Mouse (Mus musculus): ENCODE measurements around the gene Lrig1.
A peak's percentile ranks its signal among the peaks of the same experiment; 100 is the strongest.

Gene Lrig1

GRCm38 (mm10) chr6:94669370-94669769 is 30.6 kb downstream of the Lrig1 start:
- no peak for DNase-seq

GRCm38 (mm10) chr6:94668204-94668863 is 31.6 kb downstream of the Lrig1 start:
- DNase-seq: no peak

GRCm38 (mm10) chr6:94667131-94667530 is 32.8 kb downstream of the Lrig1 start:
- DNase-seq: no peak

- DNase-seq: no peak
Measured at GRCm38 (mm10) chr6:94666432-94667119, 33.4 kb downstream of the Lrig1 start.

- no peak for DNase-seq
Measured at GRCm38 (mm10) chr6:94665677-94666076, 34.3 kb downstream of the Lrig1 start.

- DNase-seq: no peak
Measured at GRCm38 (mm10) chr6:94665248-94665647, 34.7 kb downstream of the Lrig1 start.

- DNase-seq: no peak
Measured at GRCm38 (mm10) chr6:94664000-94664399, 36.0 kb downstream of the Lrig1 start.

- DNase-seq: no peak
Measured at GRCm38 (mm10) chr6:94661923-94662322, 38.0 kb downstream of the Lrig1 start.

- no peak for DNase-seq
Measured at GRCm38 (mm10) chr6:94661321-94661720, 38.6 kb downstream of the Lrig1 start.

- DNase-seq: peak; percentile 96
Measured at GRCm38 (mm10) chr6:94659886-94660333, 40.0 kb downstream of the Lrig1 start.

GRCm38 (mm10) chr6:94658136-94658480 is 41.9 kb downstream of the Lrig1 start:
- no peak for DNase-seq

GRCm38 (mm10) chr6:94657204-94658135 is 42.5 kb downstream of the Lrig1 start:
- DNase-seq: no peak

GRCm38 (mm10) chr6:94655818-94656478 is 44.0 kb downstream of the Lrig1 start:
- no peak for DNase-seq

- DNase-seq: no peak
Measured at GRCm38 (mm10) chr6:94653388-94654316, 46.3 kb downstream of the Lrig1 start.

GRCm38 (mm10) chr6:94652659-94653213 is 47.2 kb downstream of the Lrig1 start:
- peak; percentile 95 for DNase-seq

GRCm38 (mm10) chr6:94651541-94651940 is 48.4 kb downstream of the Lrig1 start:
- no peak for DNase-seq

- DNase-seq: no peak
Measured at GRCm38 (mm10) chr6:94649637-94650036, 50.3 kb downstream of the Lrig1 start.

- no peak for DNase-seq
Measured at GRCm38 (mm10) chr6:94648496-94648895, 51.5 kb downstream of the Lrig1 start.

GRCm38 (mm10) chr6:94647574-94648430 is 52.2 kb downstream of the Lrig1 start:
- peak; percentile 99 for DNase-seq

GRCm38 (mm10) chr6:94646902-94647301 is 53.1 kb downstream of the Lrig1 start:
- no peak for DNase-seq

Measured in heart, adult 11 months (tissue).